Mouse (Mus musculus): ENCODE measurements at regions not wholly inside any gene's neighbourhood (a gene's known extent, or its start where the extent isn't known, plus 50 kb on each side); places are given as distances from the start of the nearest gene placed in this dataset.

GRCm38 (mm10) chr14:114863585-114863984 is 228.4 kb upstream of the Gpc5 start:
- DNase-seq (ENCODE audit: low spot score): no peak

- no peak for DNase-seq (ENCODE audit: low spot score)
Observed at GRCm38 (mm10) chr14:114864102-114864501, 227.9 kb upstream of the Gpc5 start.

GRCm38 (mm10) chr14:114869233-114869632 is 222.8 kb upstream of the Gpc5 start:
- no peak for DNase-seq (ENCODE audit: low spot score)

- DNase-seq (ENCODE audit: low spot score): peak; percentile 26
Observed at GRCm38 (mm10) chr14:114875101-114875500, 216.9 kb upstream of the Gpc5 start.

GRCm38 (mm10) chr14:114876427-114876826 is 215.6 kb upstream of the Gpc5 start:
- peak; percentile 75 for DNase-seq (ENCODE audit: low spot score)

GRCm38 (mm10) chr14:114877477-114877876 is 214.5 kb upstream of the Gpc5 start:
- DNase-seq (ENCODE audit: low spot score): peak; percentile 77

- DNase-seq (ENCODE audit: low spot score): no peak
Observed at GRCm38 (mm10) chr14:114880291-114880690, 211.7 kb upstream of the Gpc5 start.

- no peak for DNase-seq (ENCODE audit: low spot score)
Observed at GRCm38 (mm10) chr14:114904109-114904508, 187.9 kb upstream of the Gpc5 start.

GRCm38 (mm10) chr14:114912271-114912670 is 179.7 kb upstream of the Gpc5 start:
- no peak for DNase-seq (ENCODE audit: low spot score)

- DNase-seq (ENCODE audit: low spot score): peak; percentile 85
Observed at GRCm38 (mm10) chr14:114913238-114913637, 178.8 kb upstream of the Gpc5 start.

GRCm38 (mm10) chr14:114945744-114946143 is 146.3 kb upstream of the Gpc5 start:
- no peak for DNase-seq (ENCODE audit: low spot score)

- DNase-seq (ENCODE audit: low spot score): no peak
Observed at GRCm38 (mm10) chr14:114946321-114946720, 145.7 kb upstream of the Gpc5 start.

- DNase-seq (ENCODE audit: low spot score): no peak
Observed at GRCm38 (mm10) chr14:114948341-114949155, 143.5 kb upstream of the Gpc5 start.

- DNase-seq (ENCODE audit: low spot score): no peak
Observed at GRCm38 (mm10) chr14:114949156-114949496, 142.9 kb upstream of the Gpc5 start.

- peak; percentile 96 for DNase-seq (ENCODE audit: low spot score)
Observed at GRCm38 (mm10) chr14:114952280-114952679, 139.7 kb upstream of the Gpc5 start.

- DNase-seq (ENCODE audit: low spot score): peak; percentile 54
Observed at GRCm38 (mm10) chr14:114953070-114953665, 138.8 kb upstream of the Gpc5 start.

GRCm38 (mm10) chr14:114954287-114954686 is 137.7 kb upstream of the Gpc5 start:
- no peak for DNase-seq (ENCODE audit: low spot score)

GRCm38 (mm10) chr14:114955572-114955971 is 136.4 kb upstream of the Gpc5 start:
- peak; percentile 61 for DNase-seq (ENCODE audit: low spot score)

GRCm38 (mm10) chr14:114960273-114960672 is 131.7 kb upstream of the Gpc5 start:
- no peak for DNase-seq (ENCODE audit: low spot score)

- no peak for DNase-seq (ENCODE audit: low spot score)
Observed at GRCm38 (mm10) chr14:114965941-114966340, 126.1 kb upstream of the Gpc5 start.

GRCm38 (mm10) chr14:114969020-114969419 is 123.0 kb upstream of the Gpc5 start:
- DNase-seq (ENCODE audit: low spot score): no peak

GRCm38 (mm10) chr14:114981120-114981519 is 110.9 kb upstream of the Gpc5 start:
- DNase-seq (ENCODE audit: low spot score): no peak

GRCm38 (mm10) chr14:115003223-115003622 is 88.8 kb upstream of the Gpc5 start:
- no peak for DNase-seq (ENCODE audit: low spot score)

All from embryo, embryonic 10 days (tissue).